Mouse (Mus musculus): ENCODE data around the gene Ankrd52.
"Not testable (repeated sequence)": the region's sequence is repeated elsewhere in the genome, so short reads cannot be mapped to it uniquely, and the experiment has no call there.

Ankrd52 gene

GRCm38 (mm10) chr10:128376455-128377211 lies at the start of gene Ankrd52:
Ankrd52 (plus strand) TSS chr10:128377115.
- DNase-seq (ENCODE audit: low spot score): peak; percentile 74

GRCm38 (mm10) chr10:128327610-128328009 lies 49.3 kb upstream of the Ankrd52 start:
- DNase-seq (ENCODE audit: low spot score): no peak

GRCm38 (mm10) chr10:128332358-128333249 lies 44.3 kb upstream of the Ankrd52 start:
- DNase-seq (ENCODE audit: low spot score): not testable (repeated sequence)

- no peak for DNase-seq (ENCODE audit: low spot score)
Measured at GRCm38 (mm10) chr10:128335582-128335981, 41.3 kb upstream of the Ankrd52 start.

- no peak for DNase-seq (ENCODE audit: low spot score)
Measured at GRCm38 (mm10) chr10:128336195-128336594, 40.7 kb upstream of the Ankrd52 start.

GRCm38 (mm10) chr10:128336597-128336996 lies 40.3 kb upstream of the Ankrd52 start:
- DNase-seq (ENCODE audit: low spot score): no peak

- peak; percentile 93 for DNase-seq (ENCODE audit: low spot score)
Measured at GRCm38 (mm10) chr10:128337306-128338181, 39.4 kb upstream of the Ankrd52 start, which contains the start of gene Cs. Cs (plus strand) TSS chr10:128337734.

- DNase-seq (ENCODE audit: low spot score): no peak
Measured at GRCm38 (mm10) chr10:128338415-128338814, 38.5 kb upstream of the Ankrd52 start.

GRCm38 (mm10) chr10:128338948-128339347 lies 38.0 kb upstream of the Ankrd52 start:
- DNase-seq (ENCODE audit: low spot score): no peak

- DNase-seq (ENCODE audit: low spot score): no peak
Measured at GRCm38 (mm10) chr10:128340257-128340656, 36.7 kb upstream of the Ankrd52 start.

GRCm38 (mm10) chr10:128343436-128343835 lies 33.5 kb upstream of the Ankrd52 start:
- DNase-seq (ENCODE audit: low spot score): no peak

GRCm38 (mm10) chr10:128344568-128345275 lies 32.2 kb upstream of the Ankrd52 start:
- DNase-seq (ENCODE audit: low spot score): peak; percentile 64

GRCm38 (mm10) chr10:128347541-128347940 lies 29.4 kb upstream of the Ankrd52 start:
- no peak for DNase-seq (ENCODE audit: low spot score)

- DNase-seq (ENCODE audit: low spot score): no peak
Measured at GRCm38 (mm10) chr10:128358796-128359195, 18.1 kb upstream of the Ankrd52 start.

- no peak for DNase-seq (ENCODE audit: low spot score)
Measured at GRCm38 (mm10) chr10:128359226-128359625, 17.7 kb upstream of the Ankrd52 start.

GRCm38 (mm10) chr10:128361836-128362235 lies 15.1 kb upstream of the Ankrd52 start:
- DNase-seq (ENCODE audit: low spot score): no peak

- no peak for DNase-seq (ENCODE audit: low spot score)
Measured at GRCm38 (mm10) chr10:128362568-128362967, 14.3 kb upstream of the Ankrd52 start.

GRCm38 (mm10) chr10:128367899-128368401 lies 9.0 kb upstream of the Ankrd52 start:
- DNase-seq (ENCODE audit: low spot score): no peak

- DNase-seq (ENCODE audit: low spot score): peak; percentile 87
Measured at GRCm38 (mm10) chr10:128368402-128369217, 8.3 kb upstream of the Ankrd52 start, which contains the start of gene Coq10a. Coq10a (minus strand) TSS chr10:128368997.

- no peak for DNase-seq (ENCODE audit: low spot score)
Measured at GRCm38 (mm10) chr10:128369218-128369543, 7.7 kb upstream of the Ankrd52 start.

All from ovary, adult 18-20 months (tissue).